Mouse (Mus musculus): ENCODE measurements around the gene Skint1.

GRCm38 (mm10) chr4:111963669-111964068 is 42.4 kb upstream of the Skint1 start:
- TF ChIP-seq CTCF (conservative IDR thresholded peaks at IDR 0.05; ENCODE audit: low read length): no peak
- no peak for TF ChIP-seq POU5F1 (IDR thresholded peaks at IDR 0.05; ENCODE audit: borderline replicate concordance, low read length)
